Mouse (Mus musculus) heart, adult 2 months (tissue): ENCODE results near the gene Marc2. TPM values are rescaled to one million over a fixed set of nuclear protein-coding genes. Genes with fewer than 3 reads are reported as not detected.

Experiments used
- DNase-seq, 2 experiments: peaks; one replicate each; pipeline ENCODE4 v3.0.0; 2021
- H3K27ac ChIP-seq: fragments of 200-600 bp; 2 replicates; pipeline ENCODE4 v1.8.1; 2022
- H3K27me3 ChIP-seq: fragments of 200-500 bp; 2 replicates; pipeline ENCODE4 v1.6.1; 2012; ENCODE audit warnings: mild to moderate bottlenecking, low read length, inconsistent platforms, mixed read lengths; ENCODE audit not compliant: control insufficient read depth, insufficient read depth
- H3K36me3 ChIP-seq: fragments of 200-500 bp; 2 replicates; pipeline ENCODE4 v1.6.1; 2012; ENCODE audit warnings: low read length, inconsistent platforms; ENCODE audit not compliant: control insufficient read depth, insufficient read depth
- H3K4me1 ChIP-seq: fragments of 200-500 bp; 2 replicates; pipeline ENCODE4 v1.6.1; 2011; ENCODE audit warnings: low read length; ENCODE audit not compliant: control insufficient read depth, insufficient read depth
- H3K4me3 ChIP-seq: fragments of 200-600 bp; 2 replicates; pipeline ENCODE4 v1.8.1; 2022
- H3K79me2 ChIP-seq: fragments of 200-500 bp; replicated peaks from 2 replicates; pipeline ENCODE4 v1.6.1; 2012; ENCODE audit warnings: mild to moderate bottlenecking, inconsistent platforms, low read length, moderate library complexity, mixed read lengths; ENCODE audit not compliant: control insufficient read depth, insufficient read depth
- H3K9ac ChIP-seq: fragments of 200-500 bp; 2 replicates; pipeline ENCODE4 v1.6.1; 2012; ENCODE audit warnings: low read depth, mild to moderate bottlenecking, control low read depth, inconsistent platforms, low read length, mixed read lengths
- CTCF ChIP-seq: fragments of 200-600 bp; IDR thresholded peaks from 2 replicates; pipeline ENCODE4 v1.8.1; 2022; ENCODE audit warnings: antibody characterized with exemption, mild to moderate bottlenecking, moderate library complexity
- EP300 ChIP-seq: fragments of 200-500 bp; IDR thresholded peaks from 2 replicates; pipeline ENCODE4 v1.6.1; 2011; ENCODE audit warnings: low read depth, low read length, control low read depth; ENCODE audit not compliant: insufficient read depth
- POLR2A ChIP-seq: fragments of 200-500 bp; IDR thresholded peaks from 2 replicates; pipeline ENCODE4 v1.6.1; 2011; ENCODE audit warnings: mild to moderate bottlenecking, low read depth, low read length, control low read depth; ENCODE audit not compliant: insufficient read depth
- WGBS: fragments of 180-500 bp; shearing (Covaris S2); methylation state at CpG from one replicate; pipeline ENCODE4 v1.1.7; 2018; 5-methylcytosine and 5-hydroxymethylcytosine counted together
- intact Hi-C: fragments of 180-260 bp; cut with DNase I; formaldehyde crosslinking; loops from one replicate; pipeline ENCODE4 v1.15.1; 2025
- polyA plus RNA-seq: library from polyadenylated mRNA; depleted of rRNA; stranded (reverse); fragments of >200 nt; gene quantifications from 2 replicates; pipeline ENCODE4 v1.2.3, GENCODE M21; 2012
- total RNA-seq, 2 experiments: library from RNA; stranded (reverse); gene quantifications; 2 replicates each; pipeline ENCODE4 v1.2.3; 2021

Marc2 gene
- total and polyA plus RNA-seq, 3 experiments: 41.6 to 146 (median 106) TPM

GRCm38 (mm10) chr1:184793163-184793876, 52.9 kb downstream of the Marc2 start:
- peak; percentile 46 to 55 for DNase-seq
- Histone ChIP-seq H3K36me3 (no peaks in the 10 kb centered on the region), H3K27ac (no peak overlapping the region), H3K4me1 (no peaks in the 10 kb centered on the region), H3K4me3 (no peak overlapping the region), H3K27me3 (no peaks in the 10 kb centered on the region), H3K79me2 (no peaks in the 10 kb centered on the region), H3K9ac (no peak overlapping the region)
- intact Hi-C loops: loop anchor here (5.0 kb wide), 1 partner anchor 526 kb away; no protein-coding TSS in a partner anchor
- TF ChIP-seq POLR2A (no peak), EP300 (no peak), CTCF (peak; percentile 58)
- WGBS: 18% methylated on average over 27 of the region's 27 CpGs

- no peak overlapping the region for H3K27ac ChIP-seq
- H3K4me1 ChIP-seq: no peaks in the 10 kb centered on the region; the same call in 1 of the 2 replicates
- no peaks in the 10 kb centered on the region for H3K79me2 ChIP-seq
- H3K27me3 ChIP-seq: no peaks in the 10 kb centered on the region
- H3K4me3 ChIP-seq: no peak overlapping the region
- TF ChIP-seq CTCF (peak; percentile 76), EP300 (no peak)
- H3K9ac ChIP-seq: no peak overlapping the region
- intact Hi-C loops: loop anchor here (5.0 kb wide), 1 partner anchor 524 kb away; no protein-coding TSS in a partner anchor
- DNase-seq: no peak
- H3K36me3 ChIP-seq: no peaks in the 10 kb centered on the region
- 5% methylated on average over 2 of the region's 2 CpGs for WGBS
Observed at GRCm38 (mm10) chr1:184791109-184791508, 55.1 kb downstream of the Marc2 start.

GRCm38 (mm10) chr1:184786376-184787151, 59.7 kb downstream of the Marc2 start:
- Histone ChIP-seq H3K4me3 (no peak overlapping the region), H3K9ac (no peak overlapping the region), H3K4me1 (no peaks in the 10 kb centered on the region; the same call in 1 of the 2 replicates), H3K27ac (no peak overlapping the region), H3K27me3 (no peaks in the 10 kb centered on the region), H3K79me2 (no peaks in the 10 kb centered on the region), H3K36me3 (no peaks in the 10 kb centered on the region)
- no peak for DNase-seq
- no peak for TF ChIP-seq POLR2A
- peak; percentile 63 for TF ChIP-seq CTCF
- intact Hi-C loops: no loop called here
- WGBS: 65% methylated on average over 13 of the region's 13 CpGs

- 83% methylated on average over 4 of the region's 4 CpGs for WGBS
- intact Hi-C loops: no loop called here
Observed at GRCm38 (mm10) chr1:184783641-184784040, 62.6 kb downstream of the Marc2 start.

GRCm38 (mm10) chr1:184782161-184782513, 64.1 kb downstream of the Marc2 start:
- peak; percentile 24 to 39 for DNase-seq
- intact Hi-C loops: no loop called here
- 51% methylated on average over 14 of the region's 14 CpGs for WGBS

More at GRCm38 (mm10) chr1:184783641-184784040, 62.6 kb downstream of the Marc2 start:
- Histone ChIP-seq H3K4me3 (no peak overlapping the region), H3K79me2 (no peaks in the 10 kb centered on the region), H3K9ac (no peak overlapping the region), H3K4me1 (no peaks in the 10 kb centered on the region; the same call in 1 of the 2 replicates), H3K27ac (no peak overlapping the region), H3K36me3 (no peaks in the 10 kb centered on the region), H3K27me3 (no peaks in the 10 kb centered on the region)
- TF ChIP-seq POLR2A (no peak), CTCF (no peak), EP300 (no peak)
- DNase-seq: no peak

More at GRCm38 (mm10) chr1:184782161-184782513, 64.1 kb downstream of the Marc2 start:
- no peaks in the 10 kb centered on the region for H3K79me2 ChIP-seq
- TF ChIP-seq POLR2A: no peak
- no peak for TF ChIP-seq EP300
- TF ChIP-seq CTCF: no peak
- no peak overlapping the region for H3K27ac ChIP-seq
- H3K4me1 ChIP-seq: no peaks in the 10 kb centered on the region; the same call in 1 of the 2 replicates
- H3K9ac ChIP-seq: no peak overlapping the region
- H3K4me3 ChIP-seq: no peak overlapping the region
- no peaks in the 10 kb centered on the region for H3K36me3 ChIP-seq
- H3K27me3 ChIP-seq: no peaks in the 10 kb centered on the region
